Mouse (Mus musculus) kidney, adult 2 months (tissue): Measurements from ENCODE around the gene Trpm8. TPM values are rescaled to one million over a fixed set of nuclear protein-coding genes. Genes with fewer than 3 reads are reported as not detected.

Source experiments
- DNase-seq: peaks from one replicate; pipeline ENCODE4 v3.0.0; 2021
- H3K27ac ChIP-seq: fragments of 200-500 bp; 2 replicates; pipeline ENCODE4 v1.5.1; 2012; ENCODE audit warnings: low read depth, low read length, control low read depth, inconsistent platforms; ENCODE audit not compliant: insufficient read depth
- H3K27me3 ChIP-seq: fragments of 200-500 bp; replicated peaks from 2 replicates; pipeline ENCODE4 v1.6.1; 2012; ENCODE audit warnings: mild to moderate bottlenecking, moderate library complexity, low read length, inconsistent platforms; ENCODE audit not compliant: control insufficient read depth, insufficient read depth
- H3K36me3 ChIP-seq: fragments of 200-500 bp; 2 replicates; pipeline ENCODE4 v1.6.1; 2012; ENCODE audit warnings: mild to moderate bottlenecking, moderate library complexity, low read length, inconsistent platforms; ENCODE audit not compliant: control insufficient read depth, insufficient read depth
- H3K4me1 ChIP-seq: fragments of 200-500 bp; 2 replicates; pipeline ENCODE4 v1.6.1; 2011; ENCODE audit warnings: low read length; ENCODE audit not compliant: control insufficient read depth, insufficient read depth
- H3K4me3 ChIP-seq: fragments of 200-500 bp; 2 replicates; pipeline ENCODE4 v1.5.1; 2011; ENCODE audit warnings: mild to moderate bottlenecking, low read depth, low read length, control low read depth; ENCODE audit not compliant: insufficient read depth
- CTCF ChIP-seq: fragments of 200-500 bp; conservative IDR thresholded peaks from 2 replicates; pipeline ENCODE4 v1.5.1; 2011; ENCODE audit warnings: low read depth, mild to moderate bottlenecking, control low read depth, low read length, moderate library complexity, mixed read lengths; ENCODE audit not compliant: insufficient read depth, insufficient read length
- POLR2A ChIP-seq: fragments of 200-500 bp; IDR thresholded peaks from one replicate; pipeline ENCODE4 v1.6.1; 2011; ENCODE audit warnings: low read depth, low read length, control low read depth
- WGBS: fragments of 180-500 bp; shearing (Covaris S2); methylation state at CpG from one replicate; pipeline ENCODE4 v1.1.7; 2018; 5-methylcytosine and 5-hydroxymethylcytosine counted together
- polyA plus RNA-seq: library from polyadenylated mRNA; depleted of rRNA; stranded (reverse); fragments of >200 nt; gene quantifications from 2 replicates; pipeline ENCODE4 v1.2.3, GENCODE M21; 2012

Trpm8 gene
- polyA plus RNA-seq, 1 experiment = not detected

GRCm38 (mm10) chr1:88318531-88319060 lies 41.1 kb downstream of the Trpm8 start:
- Histone ChIP-seq H3K27ac (no peak overlapping the region), H3K36me3 (no peaks in the 10 kb centered on the region), H3K4me1 (no peaks in the 10 kb centered on the region), H3K4me3 (no peak overlapping the region), H3K27me3 (no peaks in the 10 kb centered on the region)
- no peak for TF ChIP-seq POLR2A
- peak; percentile 62 for TF ChIP-seq CTCF
- DNase-seq = peak; percentile 38
- WGBS = 77% methylated on average over 6 of the region's 6 CpGs

GRCm38 (mm10) chr1:88320821-88321395 lies 43.4 kb downstream of the Trpm8 start:
- Histone ChIP-seq H3K4me1 (no peaks in the 10 kb centered on the region), H3K4me3 (no peak overlapping the region), H3K27me3 (no peaks in the 10 kb centered on the region), H3K36me3 (no peaks in the 10 kb centered on the region), H3K27ac (no peak overlapping the region)
- TF ChIP-seq POLR2A = no peak
- TF ChIP-seq CTCF = no peak
- WGBS = 79% methylated on average over 7 of the region's 7 CpGs
- DNase-seq = no peak

- no peak for DNase-seq
- Histone ChIP-seq H3K27me3 (no peaks in the 10 kb centered on the region), H3K36me3 (no peaks in the 10 kb centered on the region), H3K4me3 (no peak overlapping the region), H3K27ac (no peak overlapping the region), H3K4me1 (no peaks in the 10 kb centered on the region)
- TF ChIP-seq CTCF (no peak), POLR2A (no peak)
These were observed 44.7 kb downstream of the Trpm8 start for GRCm38 (mm10) chr1:88322146-88322545.

- H3K27me3 ChIP-seq = no peaks in the 10 kb centered on the region
- WGBS = 83% methylated on average over 3 of the region's 3 CpGs
- TF ChIP-seq POLR2A (no peak), CTCF (no peak)
- no peaks in the 10 kb centered on the region for H3K36me3 ChIP-seq
- no peak overlapping the region for H3K4me3 ChIP-seq
- no peak for DNase-seq
- no peak overlapping the region for H3K27ac ChIP-seq
- no peaks in the 10 kb centered on the region for H3K4me1 ChIP-seq
These were observed 45.6 kb downstream of the Trpm8 start for GRCm38 (mm10) chr1:88323101-88323500.

GRCm38 (mm10) chr1:88339481-88339880 lies 62.0 kb downstream of the Trpm8 start:
- 81% methylated on average over 9 of the region's 9 CpGs for WGBS

GRCm38 (mm10) chr1:88342615-88343014 lies 65.2 kb downstream of the Trpm8 start:
- TF ChIP-seq POLR2A = no peak
- TF ChIP-seq CTCF = no peak
- DNase-seq = no peak
- 81% methylated on average over 3 of the region's 3 CpGs for WGBS
- H3K27me3 ChIP-seq = no peaks in the 10 kb centered on the region
- H3K4me3 ChIP-seq = no peak overlapping the region
- H3K27ac ChIP-seq = no peak overlapping the region
- no peaks in the 10 kb centered on the region for H3K4me1 ChIP-seq
- no peaks in the 10 kb centered on the region for H3K36me3 ChIP-seq

More at GRCm38 (mm10) chr1:88339481-88339880, 62.0 kb downstream of the Trpm8 start:
- Histone ChIP-seq H3K27ac (no peak overlapping the region), H3K27me3 (no peaks in the 10 kb centered on the region), H3K4me1 (no peaks in the 10 kb centered on the region), H3K4me3 (no peak overlapping the region), H3K36me3 (no peaks in the 10 kb centered on the region)
- no peak for DNase-seq
- TF ChIP-seq CTCF (no peak), POLR2A (no peak)

- Histone ChIP-seq H3K4me1 (no peaks in the 10 kb centered on the region), H3K27ac (no peak overlapping the region), H3K27me3 (no peaks in the 10 kb centered on the region), H3K4me3 (no peak overlapping the region), H3K36me3 (no peaks in the 10 kb centered on the region)
- no peak for DNase-seq
- TF ChIP-seq POLR2A (no peak), CTCF (no peak)
- WGBS = 35% methylated on average over 3 of the region's 3 CpGs
These were observed 68.1 kb downstream of the Trpm8 start for GRCm38 (mm10) chr1:88345580-88345979.

- DNase-seq = no peak
- H3K36me3 ChIP-seq = no peaks in the 10 kb centered on the region
- no peak overlapping the region for H3K27ac ChIP-seq
- no peaks in the 10 kb centered on the region for H3K4me1 ChIP-seq
- H3K27me3 ChIP-seq = no peaks in the 10 kb centered on the region
- TF ChIP-seq CTCF (no peak), POLR2A (no peak)
- H3K4me3 ChIP-seq = no peak overlapping the region
- WGBS = 90% methylated on average over 5 of the region's 5 CpGs
These were observed 71.1 kb downstream of the Trpm8 start for GRCm38 (mm10) chr1:88348496-88349005.
